Mouse (Mus musculus) mature B cell (primary cell): ENCODE measurements around the gene Pld5.

Experiments used
- in situ Hi-C: fragments of 300-500 bp; cut with MboI; formaldehyde crosslinking; loops from 2 replicates; pipeline ENCODE4 v1.14.3; 2019

Pld5 gene

GRCm38 (mm10) chr1:176274667-176275610, at the start of gene Pld5:
TSS of gene Pld5 (minus strand) at chr1:176275312.
- in situ Hi-C loops: no loop called here

GRCm38 (mm10) chr1:176315063-176315462, 40.0 kb upstream of the Pld5 start:
- in situ Hi-C loops: no loop called here

- in situ Hi-C loops: no loop called here
Observed at GRCm38 (mm10) chr1:176310174-176310573, 35.1 kb upstream of the Pld5 start.

GRCm38 (mm10) chr1:176289396-176289795, 14.3 kb upstream of the Pld5 start:
- in situ Hi-C loops: no loop called here

- in situ Hi-C loops: no loop called here
Observed at GRCm38 (mm10) chr1:176275611-176275980, 484 bp upstream of the Pld5 start.

GRCm38 (mm10) chr1:176248717-176249030, 26.4 kb downstream of the Pld5 start:
- in situ Hi-C loops: no loop called here

GRCm38 (mm10) chr1:176247885-176248716, 27.0 kb downstream of the Pld5 start:
- in situ Hi-C loops: no loop called here

GRCm38 (mm10) chr1:176239199-176239598, 35.9 kb downstream of the Pld5 start:
- in situ Hi-C loops: no loop called here

- in situ Hi-C loops: no loop called here
Observed at GRCm38 (mm10) chr1:176223794-176224193, 51.3 kb downstream of the Pld5 start.

GRCm38 (mm10) chr1:176223196-176223595, 51.9 kb downstream of the Pld5 start:
- in situ Hi-C loops: no loop called here

- in situ Hi-C loops: no loop called here
Observed at GRCm38 (mm10) chr1:176218217-176218616, 56.9 kb downstream of the Pld5 start.

GRCm38 (mm10) chr1:176213645-176214221, 61.4 kb downstream of the Pld5 start:
- in situ Hi-C loops: no loop called here

- in situ Hi-C loops: no loop called here
Observed at GRCm38 (mm10) chr1:176212922-176213644, 62.0 kb downstream of the Pld5 start.

GRCm38 (mm10) chr1:176210803-176211202, 64.3 kb downstream of the Pld5 start:
- in situ Hi-C loops: no loop called here

GRCm38 (mm10) chr1:176208014-176208413, 67.1 kb downstream of the Pld5 start:
- in situ Hi-C loops: no loop called here

- in situ Hi-C loops: no loop called here
Observed at GRCm38 (mm10) chr1:176202360-176202759, 72.8 kb downstream of the Pld5 start.

GRCm38 (mm10) chr1:176197036-176197766, 77.9 kb downstream of the Pld5 start:
- in situ Hi-C loops: no loop called here

GRCm38 (mm10) chr1:176196341-176196740, 78.8 kb downstream of the Pld5 start:
- in situ Hi-C loops: no loop called here

GRCm38 (mm10) chr1:176194727-176195126, 80.4 kb downstream of the Pld5 start:
- in situ Hi-C loops: no loop called here

- in situ Hi-C loops: no loop called here
Observed at GRCm38 (mm10) chr1:176183991-176184390, 91.1 kb downstream of the Pld5 start.

- in situ Hi-C loops: no loop called here
Observed at GRCm38 (mm10) chr1:176174971-176175370, 100.1 kb downstream of the Pld5 start.
